Mouse (Mus musculus) midbrain, embryonic 15.5 days (tissue): ENCODE measurements around the gene Sez6l. TPM values are rescaled to one million over a fixed set of nuclear protein-coding genes. Genes with fewer than 3 reads are reported as not detected.

ENCODE experiments used
- ATAC-seq: fragments of 200-750 bp; cut with Nextera tagmentation; replicated peaks from 2 replicates; pipeline ENCODE4 v1.8.0; 2017; ENCODE audit warnings: moderate TSS enrichment
- H3K27ac ChIP-seq: fragments of 300-500 bp; sonication (generic); 2 replicates; pipeline ENCODE4 v1.5.1; 2015; ENCODE audit warnings: mild to moderate bottlenecking, inconsistent platforms
- H3K27me3 ChIP-seq: fragments of 300-500 bp; sonication (generic); replicated peaks from 2 replicates; pipeline ENCODE4 v1.6.1; 2015; ENCODE audit warnings: inconsistent platforms
- H3K36me3 ChIP-seq: fragments of 300-500 bp; sonication (generic); replicated peaks from 2 replicates; pipeline ENCODE4 v1.6.1; 2015; ENCODE audit warnings: inconsistent platforms
- H3K4me1 ChIP-seq: fragments of 300-500 bp; sonication (generic); 2 replicates; pipeline ENCODE4 v1.6.1; 2015; ENCODE audit warnings: inconsistent platforms
- H3K4me2 ChIP-seq: fragments of 300-500 bp; sonication (generic); 2 replicates; pipeline ENCODE4 v1.6.1; 2015; ENCODE audit warnings: inconsistent platforms, mild to moderate bottlenecking, moderate library complexity
- H3K4me3 ChIP-seq: fragments of 300-500 bp; sonication (generic); 2 replicates; pipeline ENCODE4 v1.5.1; 2015; ENCODE audit warnings: mild to moderate bottlenecking, inconsistent platforms
- H3K9ac ChIP-seq: fragments of 300-500 bp; sonication (generic); 2 replicates; pipeline ENCODE4 v1.6.1; 2015; ENCODE audit warnings: mild to moderate bottlenecking, inconsistent platforms
- H3K9me3 ChIP-seq: fragments of 300-500 bp; sonication (generic); 2 replicates; pipeline ENCODE4 v1.6.1; 2016; ENCODE audit warnings: inconsistent platforms
- WGBS: fragments of 180-500 bp; shearing (Covaris S2); methylation state at CpG from one replicate; pipeline ENCODE4 v1.1.7; 2015; ENCODE audit warnings: mixed read lengths; 5-methylcytosine and 5-hydroxymethylcytosine counted together
- polyA plus RNA-seq: library from polyadenylated mRNA; unstranded; fragments of >200 nt; fragmentation: Nextera tagmentation; extraction: Ambion mirVana; gene quantifications from 2 replicates; pipeline ENCODE4 v1.2.1, GENCODE M21; 2015

Gene Sez6l
- polyA plus RNA-seq, 1 experiment from 2014 or later: 67.5 TPM

DNA sequence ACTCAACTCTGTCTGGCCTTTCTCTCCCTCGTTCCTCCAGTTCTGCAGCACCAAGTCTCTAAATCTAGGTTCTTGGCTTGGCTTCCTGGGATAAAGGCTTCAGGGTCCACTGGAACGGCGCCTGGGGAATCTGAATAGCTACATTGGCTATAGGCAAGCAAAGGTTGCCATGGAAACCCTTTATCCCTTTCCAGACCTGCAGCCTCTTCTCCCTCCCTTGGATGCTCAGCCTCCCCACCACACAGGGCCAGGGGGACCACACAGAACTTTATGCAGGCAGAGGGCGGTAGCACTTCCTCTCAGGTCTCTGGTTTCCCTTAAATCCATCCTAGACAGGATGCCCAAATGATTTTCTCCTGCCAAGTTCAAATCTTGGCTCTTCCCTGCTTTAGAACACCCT, 71.4 kb downstream of the Sez6l start:
- ATAC-seq: peak; percentile 73
- Histone ChIP-seq H3K9ac (no peak overlapping the region), H3K9me3 (no peaks in the 10 kb centered on the region), H3K27ac (peak overlapping the region; percentile 78), H3K4me2 (no peak overlapping the region), H3K4me3 (no peak overlapping the region), H3K36me3 (no peaks in the 10 kb centered on the region), H3K27me3 (no peaks in the 10 kb centered on the region; the same call in 1 of the 2 replicates), H3K4me1 (peaks cover 36% of the 10 kb centered on the region)
- 10% methylated on average over 4 of the region's 4 CpGs for WGBS

DNA sequence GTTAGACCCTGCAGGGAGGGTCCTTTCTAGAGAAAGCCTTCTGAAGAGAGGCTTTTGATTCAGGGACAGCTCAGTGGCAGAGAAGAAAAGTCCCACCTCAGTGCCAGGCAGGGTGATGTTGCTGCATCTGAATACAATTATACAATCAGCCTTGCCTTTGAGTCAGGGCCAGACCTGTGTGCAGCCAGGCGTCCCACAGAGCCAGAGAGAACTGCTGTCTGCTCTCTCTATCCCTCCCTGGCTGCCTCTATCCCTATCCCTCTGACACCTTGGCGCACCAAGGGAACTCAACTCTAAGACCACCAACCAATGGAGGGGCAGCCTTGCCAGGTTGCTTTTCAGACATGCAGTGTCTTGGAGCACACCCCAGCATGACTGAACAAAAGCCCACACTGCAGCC, 75.6 kb downstream of the Sez6l start:
- Histone ChIP-seq H3K36me3 (no peaks in the 10 kb centered on the region), H3K9ac (no peak overlapping the region), H3K9me3 (no peaks in the 10 kb centered on the region), H3K27ac (peak overlapping the region; percentile 79), H3K27me3 (no peaks in the 10 kb centered on the region), H3K4me1 (peaks cover 61% of the 10 kb centered on the region), H3K4me2 (no peak overlapping the region), H3K4me3 (no peak overlapping the region)
- no peak for ATAC-seq
- WGBS: 34% methylated on average over 2 of the region's 2 CpGs

DNA sequence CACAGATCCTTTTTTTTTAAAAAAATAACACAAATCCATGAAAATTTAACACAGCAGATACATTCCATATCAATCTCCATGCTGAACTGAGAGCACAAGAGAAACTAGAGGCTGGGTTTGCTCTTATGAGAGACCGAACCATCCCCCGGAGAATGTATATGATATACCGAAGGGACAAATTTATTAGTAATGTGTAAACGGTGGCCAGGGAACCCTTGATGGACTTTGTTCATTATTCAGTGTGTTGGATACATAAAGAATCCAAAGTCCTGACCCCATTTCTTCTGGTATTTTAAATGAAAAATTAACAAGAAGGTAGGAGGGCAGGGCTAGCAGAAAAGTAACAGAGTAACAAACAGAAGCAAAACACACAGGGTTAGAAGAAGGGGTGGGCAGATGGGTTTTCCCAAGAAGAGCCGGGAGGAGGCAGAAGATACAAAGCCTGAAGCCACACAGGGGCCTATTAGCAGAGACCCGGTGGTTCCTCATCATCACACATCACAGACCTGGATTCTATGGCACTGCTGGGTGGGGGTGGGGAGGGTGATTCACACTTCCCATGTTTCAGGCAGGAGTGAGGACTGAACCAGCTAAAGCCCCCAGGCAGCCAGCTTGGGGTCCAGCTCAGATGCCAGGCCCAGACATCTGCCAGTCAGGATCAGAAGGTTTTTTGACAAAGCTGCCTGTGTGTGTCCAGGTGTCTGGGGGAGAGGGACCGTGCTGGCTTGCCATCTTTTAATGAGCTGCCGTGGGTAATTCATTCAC, 76.9 kb downstream of the Sez6l start:
- Histone ChIP-seq H3K36me3 (no peaks in the 10 kb centered on the region), H3K4me1 (peaks cover 49% of the 10 kb centered on the region), H3K4me3 (no peak overlapping the region), H3K27me3 (no peaks in the 10 kb centered on the region), H3K27ac (peak overlapping the region; percentile 79), H3K9me3 (no peaks in the 10 kb centered on the region), H3K4me2 (no peak overlapping the region), H3K9ac (no peak overlapping the region)
- peak; percentile 80 for ATAC-seq
- WGBS: 36% methylated on average over 8 of the region's 8 CpGs

DNA sequence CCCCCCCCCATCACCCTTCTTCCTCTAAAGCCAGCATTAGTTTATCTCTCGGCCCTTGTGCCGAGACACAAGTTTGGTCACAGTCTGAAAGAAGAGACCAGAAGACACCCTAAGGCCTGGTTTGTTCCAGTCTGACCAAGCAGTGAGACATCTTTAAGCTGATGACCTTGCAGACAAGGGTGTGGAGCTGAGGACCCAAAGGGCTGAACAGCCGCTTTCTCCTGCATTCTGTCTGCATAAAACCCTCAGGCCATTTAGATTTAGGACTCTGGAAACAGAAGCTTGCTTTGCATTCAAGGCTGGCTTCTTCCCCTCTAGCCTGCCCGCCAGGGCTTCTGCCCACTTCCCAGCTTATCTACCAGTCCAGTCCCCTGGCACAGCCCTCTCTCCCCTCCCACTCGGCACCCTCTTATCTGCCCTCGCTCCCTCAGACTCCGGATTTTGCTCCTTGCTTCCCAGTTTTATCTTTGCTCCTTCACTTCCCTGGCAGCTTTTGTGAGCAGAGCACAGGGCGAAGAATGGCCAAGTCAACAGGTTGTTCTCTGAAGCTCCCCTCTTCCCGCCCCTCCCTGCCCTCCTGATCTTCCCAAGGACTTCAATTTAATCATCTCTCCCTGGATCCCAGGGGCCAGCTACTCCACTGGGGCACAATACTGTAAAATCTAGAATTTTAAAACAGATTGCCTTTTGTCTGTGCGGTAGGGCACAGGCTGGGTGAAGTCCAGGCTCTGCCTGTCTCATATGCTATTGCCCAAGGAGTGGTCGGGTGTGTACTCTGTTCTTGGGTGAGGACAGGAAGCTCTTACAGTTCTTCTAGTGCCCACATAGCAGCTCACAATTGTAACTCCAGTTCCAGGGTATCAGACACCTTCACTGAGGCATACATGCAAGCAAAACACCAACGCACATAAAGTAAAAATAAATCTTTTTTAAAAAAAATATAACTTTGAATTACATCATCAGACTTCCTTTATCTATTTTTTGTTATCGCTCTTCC, 77.8 kb downstream of the Sez6l start:
- WGBS: 59% methylated on average over 13 of the region's 13 CpGs
- no peaks in the 10 kb centered on the region for H3K36me3 ChIP-seq
- no peaks in the 10 kb centered on the region for H3K9me3 ChIP-seq
- H3K27me3 ChIP-seq: no peaks in the 10 kb centered on the region
- no peak overlapping the region for H3K4me2 ChIP-seq
- no peak overlapping the region for H3K4me3 ChIP-seq
- H3K4me1 ChIP-seq: peaks cover 46% of the 10 kb centered on the region
- H3K27ac ChIP-seq: peak overlapping the region; percentile 55
- no peak for ATAC-seq
- no peak overlapping the region for H3K9ac ChIP-seq

DNA sequence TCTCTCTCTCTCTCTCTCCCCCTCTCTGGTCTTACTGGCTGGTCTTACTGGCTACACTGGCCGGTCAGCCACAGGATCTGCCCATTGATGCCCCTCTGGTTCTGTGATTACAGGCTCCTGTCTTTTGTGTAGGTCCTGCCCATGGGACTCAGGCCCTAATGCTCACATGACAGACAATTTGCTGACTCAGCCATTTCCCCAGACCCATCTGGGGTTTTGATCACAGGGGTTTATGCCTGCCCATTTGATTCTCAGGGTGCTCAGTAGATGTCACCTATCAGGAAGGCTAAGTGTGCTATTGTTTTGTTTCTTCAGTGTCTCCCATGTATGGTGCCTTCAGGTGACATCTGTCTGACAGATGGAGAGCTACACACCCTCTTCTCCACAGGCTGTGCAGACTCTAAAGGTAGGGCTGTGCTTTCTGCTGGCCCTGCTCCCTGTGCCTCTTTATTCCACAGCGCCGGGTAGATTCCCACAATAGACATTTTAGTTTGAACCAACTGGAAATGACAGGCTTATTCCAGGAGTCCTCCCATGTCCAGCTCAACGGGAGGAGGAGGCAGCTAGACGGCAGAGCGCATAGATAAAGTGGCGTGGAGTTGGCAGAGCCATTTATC, 80.1 kb downstream of the Sez6l start:
- Histone ChIP-seq H3K4me2 (no peak overlapping the region), H3K4me3 (no peak overlapping the region), H3K4me1 (peaks cover 56% of the 10 kb centered on the region), H3K9me3 (no peaks in the 10 kb centered on the region), H3K9ac (no peak overlapping the region), H3K36me3 (no peaks in the 10 kb centered on the region), H3K27ac (peak overlapping the region; percentile 24; the same call in 1 of the 2 replicates), H3K27me3 (no peaks in the 10 kb centered on the region)
- 66% methylated on average over 7 of the region's 7 CpGs for WGBS
- ATAC-seq: no peak

DNA sequence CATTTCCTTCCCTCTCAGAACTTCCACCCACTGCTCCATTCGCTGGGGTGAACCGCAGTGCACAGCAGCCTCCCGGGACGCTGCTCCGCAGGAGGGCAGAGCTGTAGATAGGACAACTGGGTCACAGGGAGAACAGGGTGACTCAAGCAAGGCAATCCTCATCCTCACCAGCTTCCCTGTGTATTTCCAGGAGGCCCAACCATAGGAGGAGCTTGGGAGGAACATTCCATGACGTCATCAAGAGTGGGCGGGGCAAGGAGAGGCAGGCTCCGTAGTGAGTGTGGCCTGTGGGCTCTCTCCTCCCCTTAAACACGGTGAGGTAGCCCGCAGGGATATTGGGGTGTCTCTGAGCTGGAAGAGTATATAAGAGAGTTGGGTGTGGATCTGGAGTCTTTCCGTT, 83.5 kb downstream of the Sez6l start:
- Histone ChIP-seq H3K27me3 (no peaks in the 10 kb centered on the region), H3K9me3 (no peaks in the 10 kb centered on the region), H3K4me2 (no peak overlapping the region; the same call in 1 of the 2 replicates), H3K4me1 (peaks cover 35% of the 10 kb centered on the region), H3K36me3 (no peaks in the 10 kb centered on the region), H3K9ac (no peak overlapping the region), H3K4me3 (no peak overlapping the region), H3K27ac (peak overlapping the region; percentile 57; the same call in 1 of the 2 replicates)
- ATAC-seq: no peak
- 35% methylated on average over 11 of the region's 11 CpGs for WGBS

DNA sequence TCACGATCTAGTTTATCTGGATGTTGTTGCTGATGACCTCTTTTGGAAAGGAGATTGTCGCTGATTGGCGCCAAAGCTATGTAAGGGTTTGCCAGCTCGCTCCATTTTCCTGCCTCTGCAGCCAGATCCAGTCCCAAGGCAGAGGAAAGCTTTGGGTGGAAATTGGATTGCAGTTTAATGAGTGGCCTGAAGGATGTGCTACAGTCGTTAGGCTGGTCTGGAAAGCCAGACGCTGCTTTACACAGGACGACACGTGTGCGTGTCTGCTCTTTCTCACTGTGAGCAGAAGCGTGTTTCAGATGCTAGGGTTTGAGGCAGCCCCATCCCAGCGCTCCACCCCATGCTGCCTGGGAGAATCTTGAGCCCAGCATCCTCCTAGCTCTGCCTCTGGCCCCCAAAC, 85.5 kb downstream of the Sez6l start:
- Histone ChIP-seq H3K36me3 (no peaks in the 10 kb centered on the region), H3K27ac (no peak overlapping the region), H3K9me3 (no peaks in the 10 kb centered on the region), H3K9ac (no peak overlapping the region), H3K4me2 (no peak overlapping the region), H3K27me3 (no peaks in the 10 kb centered on the region), H3K4me1 (peaks cover 22% of the 10 kb centered on the region), H3K4me3 (no peak overlapping the region)
- 56% methylated on average over 11 of the region's 11 CpGs for WGBS
- no peak for ATAC-seq

DNA sequence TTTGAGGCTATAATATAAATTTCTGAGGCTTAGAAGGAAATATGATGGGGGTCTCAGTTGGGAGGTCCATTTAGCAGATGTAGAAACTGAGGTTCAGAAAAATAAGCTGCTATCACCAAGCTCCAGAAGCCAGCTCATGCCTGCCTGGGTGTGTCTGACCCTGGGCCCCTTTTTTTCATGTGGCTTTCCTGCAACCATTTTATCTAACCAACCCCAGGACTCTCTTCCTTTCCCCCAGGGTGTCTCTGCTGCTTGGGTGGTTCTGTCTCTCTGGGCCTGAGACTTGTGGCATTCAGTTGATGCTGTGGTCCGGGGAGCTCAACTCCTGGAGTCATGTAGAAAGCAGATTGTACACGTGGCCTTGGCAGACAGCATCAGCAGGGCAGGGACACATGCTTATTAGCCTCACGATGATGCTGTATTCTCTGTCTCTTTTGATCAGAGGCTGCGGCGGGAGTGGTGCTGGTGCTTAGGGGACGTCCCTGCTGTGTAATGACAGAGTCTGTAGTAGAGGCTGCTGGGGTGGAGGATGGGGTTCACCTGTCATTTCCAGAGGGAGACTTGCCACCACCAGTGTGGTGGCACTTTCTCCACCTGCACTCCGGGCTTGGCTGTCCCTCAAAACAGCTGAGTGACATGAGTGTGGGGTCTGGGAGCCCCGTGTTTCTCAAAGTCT, 88.7 kb downstream of the Sez6l start:
- 40% methylated on average over 8 of the region's 8 CpGs for WGBS
- peak overlapping the region; percentile 1; the same call in 1 of the 2 replicates for H3K27ac ChIP-seq
- ATAC-seq: no peak

DNA sequence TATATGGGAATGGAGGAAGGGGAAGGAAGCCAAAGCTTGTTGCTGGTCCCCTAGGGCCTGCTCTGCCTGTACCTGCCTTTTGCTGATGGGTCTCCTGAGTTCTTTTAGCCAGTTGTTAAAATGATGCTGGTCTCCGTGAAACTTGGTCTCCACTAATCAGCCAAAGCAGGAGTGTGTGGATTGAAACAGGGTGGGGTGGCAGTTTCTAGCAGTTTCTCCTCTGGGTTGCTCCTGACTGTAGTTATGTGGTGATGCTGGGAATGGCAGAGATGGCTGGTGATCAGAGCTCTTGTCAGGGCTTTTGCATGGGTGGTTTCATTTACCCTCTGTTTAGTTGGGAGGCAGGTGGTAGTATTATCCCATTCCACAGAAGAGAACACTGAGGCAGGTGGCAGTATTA, 89.5 kb downstream of the Sez6l start:
- H3K4me1 ChIP-seq: peaks cover 35% of the 10 kb centered on the region
- no peak for ATAC-seq
- no peaks in the 10 kb centered on the region for H3K27me3 ChIP-seq
- H3K9ac ChIP-seq: no peak overlapping the region
- H3K9me3 ChIP-seq: no peaks in the 10 kb centered on the region
- no peaks in the 10 kb centered on the region for H3K36me3 ChIP-seq
- H3K4me2 ChIP-seq: no peak overlapping the region
- no peak overlapping the region for H3K4me3 ChIP-seq
- 90% methylated on average over 1 of the region's 1 CpGs for WGBS
- H3K27ac ChIP-seq: no peak overlapping the region

More for the DNA sequence above, 88.7 kb downstream of the Sez6l start:
- Histone ChIP-seq H3K4me1 (peaks cover 34% of the 10 kb centered on the region), H3K4me3 (no peak overlapping the region), H3K9me3 (no peaks in the 10 kb centered on the region), H3K27me3 (no peaks in the 10 kb centered on the region), H3K9ac (no peak overlapping the region), H3K4me2 (no peak overlapping the region), H3K36me3 (no peaks in the 10 kb centered on the region)

DNA sequence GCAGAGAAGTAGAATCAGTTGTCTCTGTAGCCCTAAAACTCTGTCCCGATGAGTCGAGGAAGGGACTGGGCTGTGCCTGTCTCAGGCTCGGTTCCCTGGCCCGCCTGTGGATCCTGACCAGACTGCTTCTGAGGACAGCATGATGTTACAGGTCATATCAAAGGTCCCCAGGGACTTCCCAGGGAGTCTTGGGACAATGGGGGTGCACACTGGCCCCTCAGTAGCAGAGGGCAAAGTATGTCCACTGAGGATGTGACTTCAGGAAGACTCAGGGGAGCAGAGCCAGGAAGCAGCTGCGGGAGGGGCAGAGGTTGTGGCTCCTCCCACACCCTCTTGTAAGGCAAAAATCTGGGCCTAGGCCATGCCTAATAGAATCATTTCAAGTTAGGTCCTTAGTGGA, 90.6 kb downstream of the Sez6l start:
- Histone ChIP-seq H3K9ac (no peak overlapping the region), H3K27me3 (no peaks in the 10 kb centered on the region), H3K4me3 (no peak overlapping the region), H3K36me3 (no peaks in the 10 kb centered on the region), H3K27ac (no peak overlapping the region), H3K4me1 (peaks cover 42% of the 10 kb centered on the region), H3K4me2 (no peak overlapping the region), H3K9me3 (no peaks in the 10 kb centered on the region)
- ATAC-seq: no peak
- 77% methylated on average over 5 of the region's 5 CpGs for WGBS

DNA sequence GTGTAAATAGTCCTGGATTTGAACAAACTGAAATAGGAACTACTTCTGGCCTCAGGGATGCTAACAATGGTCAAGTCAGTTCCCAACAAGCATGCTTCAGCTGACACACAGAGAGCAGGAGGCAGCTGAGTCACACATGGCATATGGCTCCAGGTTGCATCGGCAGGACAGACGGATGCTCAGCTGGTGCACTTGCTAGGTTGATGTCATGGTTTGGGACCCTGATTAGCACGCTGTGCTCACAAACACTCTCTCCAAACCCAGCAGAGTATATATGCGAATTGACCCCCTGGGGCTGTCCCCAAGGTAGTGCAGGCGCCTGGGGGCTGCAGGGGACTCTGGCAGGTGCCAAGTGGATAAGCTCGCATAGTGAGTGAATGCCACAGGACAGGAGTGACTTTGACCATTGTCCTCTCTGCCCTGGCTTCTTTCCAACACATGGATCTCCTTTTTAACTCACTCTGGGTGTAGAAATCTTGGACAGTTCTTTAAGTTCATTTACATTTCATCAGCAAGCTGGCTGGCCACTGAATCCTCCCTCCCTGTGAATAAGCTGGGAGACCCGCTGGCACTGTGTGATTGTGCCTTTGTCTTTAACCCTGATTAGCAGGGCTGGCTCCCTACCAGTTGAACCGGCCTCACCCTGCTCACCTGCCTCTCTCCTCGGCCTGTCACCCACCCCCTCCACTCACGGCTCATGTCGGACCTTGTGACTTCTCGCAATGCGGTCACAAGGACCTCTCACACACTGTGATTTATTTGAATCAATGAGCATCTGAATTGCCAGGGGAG, 91.9 kb downstream of the Sez6l start:
- WGBS: 10% methylated on average over 13 of the region's 13 CpGs

More for the DNA sequence above, 91.9 kb downstream of the Sez6l start:
- no peaks in the 10 kb centered on the region for H3K27me3 ChIP-seq
- 0 out of 2 replicates have a peak overlapping the region, but pooled peaks have one; percentile 4 for H3K9ac ChIP-seq
- no peak overlapping the region for H3K4me3 ChIP-seq
- no peaks in the 10 kb centered on the region for H3K9me3 ChIP-seq
- no peak for ATAC-seq
- H3K27ac ChIP-seq: peak overlapping the region; percentile 30; the same call in 1 of the 2 replicates
- H3K4me1 ChIP-seq: peaks cover 46% of the 10 kb centered on the region
- H3K4me2 ChIP-seq: no peak overlapping the region; the same call in 1 of the 2 replicates
- H3K36me3 ChIP-seq: no peaks in the 10 kb centered on the region
